Mouse (Mus musculus): ENCODE data around the gene Zc3h14. TPM values are rescaled to one million over a fixed set of nuclear protein-coding genes. Genes with fewer than 3 reads are reported as not detected.

Gene Zc3h14
- polyA plus RNA-seq, 1 experiment from 2014 or later, result 34.1 TPM

GRCm38 (mm10) chr12:98820781-98821180 is 74.0 kb downstream of the Zc3h14 start:
- H3K27ac ChIP-seq (ENCODE audit: low read depth, low read length), result no peak overlapping the region
- 87% methylated on average over 2 of the region's 2 CpGs for WGBS
- TF ChIP-seq CTCF (IDR thresholded peaks at IDR 0.05; ENCODE audit: low read depth), result no peak

DNA sequence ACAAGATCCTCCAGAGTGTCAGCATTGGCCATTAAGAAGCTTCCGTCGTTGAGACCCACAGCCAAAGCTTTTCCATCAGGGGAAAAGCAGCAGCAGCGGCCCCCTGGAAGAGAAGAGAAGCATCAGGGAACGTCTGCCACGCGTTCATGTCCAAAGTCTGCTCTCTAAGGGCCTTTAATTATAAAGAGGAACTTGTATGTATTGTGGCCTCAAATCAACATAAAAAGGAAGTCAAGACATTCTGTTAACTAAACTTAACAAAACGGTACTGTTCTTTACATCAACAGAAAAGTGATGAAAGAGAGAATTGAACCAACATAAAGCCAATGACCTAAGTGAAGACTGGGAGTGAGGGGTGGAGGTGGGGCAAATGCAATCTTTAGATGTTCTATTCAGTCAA is 84.4 kb downstream of the Zc3h14 start:
- H3K36me3 ChIP-seq (ENCODE audit: control insufficient read depth, insufficient read depth), result no peaks in the 10 kb centered on the region
- H3K27me3 ChIP-seq (replicated peaks; ENCODE audit: control insufficient read depth, insufficient read depth, low read length), result no peaks in the 10 kb centered on the region
- no peak for TF ChIP-seq CTCF (IDR thresholded peaks at IDR 0.05; ENCODE audit: low read depth)
- H3K4me1 ChIP-seq (replicated peaks; ENCODE audit: control insufficient read depth, insufficient read depth, low read length), result no peaks in the 10 kb centered on the region
- H3K4me3 ChIP-seq (ENCODE audit: low read depth, low read length), result no peak overlapping the region
- H3K4me2 ChIP-seq (replicated peaks; ENCODE audit: low read depth), result no peak overlapping the region
- WGBS, result 73% methylated on average over 7 of the region's 7 CpGs
- H3K9me3 ChIP-seq (ENCODE audit: control insufficient read depth), result no peaks in the 10 kb centered on the region
- H3K27ac ChIP-seq (ENCODE audit: low read depth, low read length), result no peak overlapping the region
- no peak overlapping the region for H3K9ac ChIP-seq (ENCODE audit: low read depth, low read length)
- no peak for ATAC-seq

More at GRCm38 (mm10) chr12:98820781-98821180, 74.0 kb downstream of the Zc3h14 start:
- H3K4me1 ChIP-seq (replicated peaks; ENCODE audit: control insufficient read depth, insufficient read depth, low read length), result no peaks in the 10 kb centered on the region
- ATAC-seq, result no peak
- H3K36me3 ChIP-seq (ENCODE audit: control insufficient read depth, insufficient read depth), result no peaks in the 10 kb centered on the region
- no peak overlapping the region for H3K4me3 ChIP-seq (ENCODE audit: low read depth, low read length)
- H3K27me3 ChIP-seq (replicated peaks; ENCODE audit: control insufficient read depth, insufficient read depth, low read length), result no peaks in the 10 kb centered on the region
- no peaks in the 10 kb centered on the region for H3K9me3 ChIP-seq (ENCODE audit: control insufficient read depth)
- H3K4me2 ChIP-seq (replicated peaks; ENCODE audit: low read depth), result no peak overlapping the region
- no peak overlapping the region for H3K9ac ChIP-seq (ENCODE audit: low read depth, low read length)

GRCm38 (mm10) chr12:98832929-98833598 is 86.3 kb downstream of the Zc3h14 start:
- WGBS, result 83% methylated on average over 8 of the region's 8 CpGs
- Histone ChIP-seq H3K9me3 (ENCODE audit: control insufficient read depth) (no peaks in the 10 kb centered on the region), H3K4me2 (replicated peaks; ENCODE audit: low read depth) (no peak overlapping the region), H3K27ac (ENCODE audit: low read depth, low read length) (no peak overlapping the region), H3K36me3 (ENCODE audit: control insufficient read depth, insufficient read depth) (no peaks in the 10 kb centered on the region), H3K27me3 (replicated peaks; ENCODE audit: control insufficient read depth, insufficient read depth, low read length) (no peaks in the 10 kb centered on the region), H3K4me1 (replicated peaks; ENCODE audit: control insufficient read depth, insufficient read depth, low read length) (no peaks in the 10 kb centered on the region), H3K4me3 (ENCODE audit: low read depth, low read length) (no peak overlapping the region), H3K9ac (ENCODE audit: low read depth, low read length) (no peak overlapping the region)
- no peak for ATAC-seq
- no peak for TF ChIP-seq CTCF (IDR thresholded peaks at IDR 0.05; ENCODE audit: low read depth)

DNA sequence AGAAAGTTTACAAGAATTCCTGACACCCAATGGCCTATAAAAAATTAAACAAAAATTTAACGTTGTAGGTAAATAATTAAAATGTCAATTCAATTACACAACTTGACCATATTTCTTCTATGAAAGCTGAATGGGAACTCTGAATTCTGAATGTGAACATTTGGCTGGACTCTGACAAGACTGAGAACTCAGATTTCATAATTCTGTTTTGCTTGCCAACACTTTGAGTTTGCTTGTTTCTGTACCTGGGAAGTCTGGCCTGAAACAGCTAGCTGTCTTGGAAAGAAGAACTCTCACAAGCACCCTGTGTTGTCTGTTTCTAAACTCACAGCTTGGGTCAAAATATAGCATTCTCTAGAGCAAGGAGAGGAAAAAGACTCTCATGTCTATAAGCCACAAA is 87.1 kb downstream of the Zc3h14 start:
- WGBS, result 52% methylated on average over 1 of the region's 1 CpGs
- no peak for TF ChIP-seq CTCF (IDR thresholded peaks at IDR 0.05; ENCODE audit: low read depth)
- Histone ChIP-seq H3K4me1 (replicated peaks; ENCODE audit: control insufficient read depth, insufficient read depth, low read length) (no peaks in the 10 kb centered on the region), H3K36me3 (ENCODE audit: control insufficient read depth, insufficient read depth) (no peaks in the 10 kb centered on the region), H3K9ac (ENCODE audit: low read depth, low read length) (no peak overlapping the region), H3K9me3 (ENCODE audit: control insufficient read depth) (no peaks in the 10 kb centered on the region), H3K27me3 (replicated peaks; ENCODE audit: control insufficient read depth, insufficient read depth, low read length) (no peaks in the 10 kb centered on the region), H3K4me2 (replicated peaks; ENCODE audit: low read depth) (no peak overlapping the region), H3K4me3 (ENCODE audit: low read depth, low read length) (no peak overlapping the region), H3K27ac (ENCODE audit: low read depth, low read length) (no peak overlapping the region)
- no peak for ATAC-seq

GRCm38 (mm10) chr12:98834879-98835278 is 88.1 kb downstream of the Zc3h14 start:
- H3K36me3 ChIP-seq (ENCODE audit: control insufficient read depth, insufficient read depth), result no peaks in the 10 kb centered on the region
- H3K4me3 ChIP-seq (ENCODE audit: low read depth, low read length), result no peak overlapping the region
- 82% methylated on average over 2 of the region's 2 CpGs for WGBS
- H3K4me2 ChIP-seq (replicated peaks; ENCODE audit: low read depth), result no peak overlapping the region
- H3K4me1 ChIP-seq (replicated peaks; ENCODE audit: control insufficient read depth, insufficient read depth, low read length), result no peaks in the 10 kb centered on the region
- TF ChIP-seq CTCF (IDR thresholded peaks at IDR 0.05; ENCODE audit: low read depth), result no peak
- no peak overlapping the region for H3K9ac ChIP-seq (ENCODE audit: low read depth, low read length)
- ATAC-seq, result no peak
- no peaks in the 10 kb centered on the region for H3K9me3 ChIP-seq (ENCODE audit: control insufficient read depth)
- H3K27ac ChIP-seq (ENCODE audit: low read depth, low read length), result no peak overlapping the region
- no peaks in the 10 kb centered on the region for H3K27me3 ChIP-seq (replicated peaks; ENCODE audit: control insufficient read depth, insufficient read depth, low read length)

- Histone ChIP-seq H3K9ac (ENCODE audit: low read depth, low read length) (no peak overlapping the region), H3K27me3 (replicated peaks; ENCODE audit: control insufficient read depth, insufficient read depth, low read length) (no peaks in the 10 kb centered on the region), H3K27ac (ENCODE audit: low read depth, low read length) (no peak overlapping the region), H3K4me2 (replicated peaks; ENCODE audit: low read depth) (no peak overlapping the region), H3K4me1 (replicated peaks; ENCODE audit: control insufficient read depth, insufficient read depth, low read length) (no peaks in the 10 kb centered on the region), H3K9me3 (ENCODE audit: control insufficient read depth) (no peaks in the 10 kb centered on the region), H3K36me3 (ENCODE audit: control insufficient read depth, insufficient read depth) (no peaks in the 10 kb centered on the region), H3K4me3 (ENCODE audit: low read depth, low read length) (no peak overlapping the region)
- 88% methylated on average over 2 of the region's 2 CpGs for WGBS
- ATAC-seq, result no peak
- TF ChIP-seq CTCF (IDR thresholded peaks at IDR 0.05; ENCODE audit: low read depth), result no peak
These were observed 88.7 kb downstream of the Zc3h14 start for GRCm38 (mm10) chr12:98835466-98835865.

Other genes with a start within 250 kb of the Zc3h14 start
- gene Kcnk10, start 168.7 kb upstream of the Zc3h14 start, polyA plus RNA-seq (2015; fragmentation: Nextera tagmentation; extraction: Ambion mirVana), result 0.74 and 1.3 TPM in 2 replicates
- gene Spata7, start 118.8 kb upstream of the Zc3h14 start, polyA plus RNA-seq (2015; fragmentation: Nextera tagmentation; extraction: Ambion mirVana), result 2.7 and 3.3 TPM in 2 replicates
- 4.3 and 4.7 TPM in 2 replicates for gene Ptpn21, start 9.6 kb upstream of the Zc3h14 start, polyA plus RNA-seq (2015; fragmentation: Nextera tagmentation; extraction: Ambion mirVana)
- 1.3 and 1.7 TPM in 2 replicates for gene Eml5, start 154.5 kb downstream of the Zc3h14 start, polyA plus RNA-seq (2015; fragmentation: Nextera tagmentation; extraction: Ambion mirVana)
- gene Ttc8, start 173.6 kb downstream of the Zc3h14 start, polyA plus RNA-seq (2015; fragmentation: Nextera tagmentation; extraction: Ambion mirVana), result 6.7 and 6.9 TPM in 2 replicates